Mouse (Mus musculus) thymus, adult 2 months (tissue): Measurements from ENCODE around the gene Mapkapk5.

ENCODE experiments used
- CTCF ChIP-seq: fragments of 200-500 bp; IDR thresholded peaks from 2 replicates; pipeline ENCODE4 v1.5.1; 2012; ENCODE audit warnings: mild to moderate bottlenecking, control low read depth, low read length, moderate library complexity, borderline replicate concordance; ENCODE audit not compliant: control insufficient read depth, poor library complexity, insufficient read depth; ENCODE audit errors: extremely low read depth
- POLR2A ChIP-seq: fragments of 200-500 bp; IDR thresholded peaks from 2 replicates; pipeline ENCODE4 v1.6.1; 2012; ENCODE audit warnings: mild to moderate bottlenecking, low read length, control low read depth, moderate library complexity; ENCODE audit not compliant: control insufficient read depth, poor library complexity, insufficient read depth; ENCODE audit errors: extremely low read depth

GRCm38 (mm10) chr5:121575867-121576266, 30.2 kb upstream of the Mapkapk5 start:
- TF ChIP-seq CTCF = no peak
- no peak for TF ChIP-seq POLR2A
